Mouse (Mus musculus) heart, postnatal 0 days (tissue): ENCODE data around the gene Car15.

Experiments used
- CTCF ChIP-seq: IDR thresholded peaks from 2 replicates; pipeline ENCODE4 v1.5.1; 2016; ENCODE audit warnings: antibody characterized with exemption, control low read depth, low read depth
- EP300 ChIP-seq: IDR thresholded peaks from 2 replicates; pipeline ENCODE4 v1.6.1; 2016; ENCODE audit warnings: antibody characterized with exemption, low read depth

DNA sequence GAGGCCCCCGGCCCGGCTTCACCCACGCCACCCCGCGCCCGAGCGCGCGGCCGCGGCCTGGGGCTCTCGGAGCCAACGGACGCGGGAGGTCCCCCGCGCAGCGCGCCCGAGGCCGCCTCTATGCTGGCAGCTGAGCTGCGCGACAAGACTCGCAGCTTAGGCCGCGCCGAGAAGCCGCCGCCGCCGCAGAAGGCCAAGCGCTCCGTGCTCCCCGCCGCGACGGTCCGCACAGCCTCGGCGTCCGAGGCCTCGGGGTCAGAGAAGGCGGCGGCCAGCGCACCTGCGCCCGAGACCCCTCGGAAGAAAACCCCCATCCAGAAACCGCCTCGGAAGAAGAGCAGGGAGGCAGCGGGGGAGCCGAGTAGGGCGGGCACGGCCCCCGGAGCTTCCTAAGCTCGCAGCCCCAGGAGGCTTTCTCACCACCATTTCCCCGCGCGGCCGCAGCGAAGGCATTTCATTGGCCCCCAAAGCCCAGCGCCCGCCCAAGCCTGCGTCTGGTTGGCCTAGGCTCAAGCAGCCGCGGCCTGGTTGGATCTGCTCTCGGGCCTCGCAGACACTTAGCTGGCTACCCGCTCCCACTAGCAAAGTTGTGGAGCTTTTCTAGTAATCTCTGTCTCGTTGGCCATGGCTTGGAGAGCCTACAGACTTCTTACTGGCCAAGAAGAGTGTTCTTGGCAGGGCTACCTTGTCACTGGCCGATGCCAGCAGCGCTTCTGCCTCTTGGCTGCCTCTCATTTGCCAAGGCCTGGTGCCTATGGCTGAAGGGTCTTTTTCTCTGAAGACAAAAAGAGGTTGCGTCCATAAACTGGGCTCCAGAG is 30.8 kb downstream of the Car15 start:
- TF ChIP-seq EP300 (no peak), CTCF (no peak)
